19 mouse cellular contexts compared by ENCODE assay signal in the genomic region with DNA sequence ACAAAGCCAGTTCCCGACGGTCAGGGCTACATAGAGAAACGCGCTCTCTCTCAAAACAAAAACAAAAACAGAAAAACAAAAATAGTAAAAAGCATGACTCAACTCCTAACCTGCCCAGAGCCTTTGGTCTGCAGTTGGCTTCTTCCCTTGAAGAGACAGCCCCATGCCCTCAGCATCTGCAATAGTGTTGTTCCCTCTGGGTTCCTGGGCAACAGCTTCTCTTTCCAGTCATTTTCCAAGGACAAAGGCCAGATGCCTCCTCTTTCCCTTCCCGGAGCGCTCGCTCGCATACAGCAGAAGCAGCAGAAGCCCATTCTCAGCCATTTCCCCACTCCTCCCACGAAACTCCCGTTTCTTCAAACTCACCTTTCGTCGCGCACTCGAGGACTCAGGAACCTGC.
"Had no signal": no experiment of that assay in that cellular context is flagged by ENCODE, and none has a peak within 500 bp of the region (broad histone marks: within the 10 kb centered on the region; RNA-seq: fewer than 3 reads in every experiment).

No protein-coding gene starts in this region.

- H3K4me3 ChIP-seq: liver, embryonic 15.5 days; lung, embryonic 15.5 days; megakaryocyte, embryonic 14.5 days; midbrain, embryonic 12.5 days; neural tube, embryonic 12.5 days had no signal

- H3K9me3 ChIP-seq: liver, embryonic 15.5 days; lung, embryonic 15.5 days; midbrain, embryonic 12.5 days; neural tube, embryonic 12.5 days had no signal

- H3K27ac ChIP-seq: liver, embryonic 15.5 days; lung, embryonic 15.5 days; macrophage; midbrain, embryonic 12.5 days; neural tube, embryonic 12.5 days had no signal

- H3K27me3 ChIP-seq: liver, embryonic 15.5 days; lung, embryonic 15.5 days; megakaryocyte, embryonic 14.5 days; midbrain, embryonic 12.5 days; neural tube, embryonic 12.5 days had no signal

- H3K9ac ChIP-seq: liver, embryonic 15.5 days; liver, postnatal 0 days; lung, embryonic 15.5 days; midbrain, embryonic 12.5 days; neural tube, embryonic 12.5 days had no signal

- H3K4me1 ChIP-seq: liver, embryonic 15.5 days; neural tube, embryonic 12.5 days had no signal

- H3K36me3 ChIP-seq: liver, embryonic 15.5 days; lung, embryonic 15.5 days; midbrain, embryonic 12.5 days; neural tube, embryonic 12.5 days had no signal

- DNase-seq: liver, postnatal 0 days; lung, adult 2 months; lung, postnatal 14 days; lung, postnatal 36 days; midbrain, embryonic 14.5 days; right cerebral cortex, postnatal 14 days; right cerebral cortex, postnatal 4 days; spleen, adult 18-20 months; thymus, adult 18-20 months; thymus, postnatal 14 days; thymus, postnatal 36 days had no signal

- H3K4me2 ChIP-seq: liver, embryonic 15.5 days; lung, embryonic 15.5 days; midbrain, embryonic 12.5 days; neural tube, embryonic 12.5 days had no signal

- ATAC-seq: liver, postnatal 0 days; lung, postnatal 0 days; midbrain, embryonic 16.5 days had no signal
